Mouse (Mus musculus): ENCODE data around the gene Cyp2d34.

DNA sequence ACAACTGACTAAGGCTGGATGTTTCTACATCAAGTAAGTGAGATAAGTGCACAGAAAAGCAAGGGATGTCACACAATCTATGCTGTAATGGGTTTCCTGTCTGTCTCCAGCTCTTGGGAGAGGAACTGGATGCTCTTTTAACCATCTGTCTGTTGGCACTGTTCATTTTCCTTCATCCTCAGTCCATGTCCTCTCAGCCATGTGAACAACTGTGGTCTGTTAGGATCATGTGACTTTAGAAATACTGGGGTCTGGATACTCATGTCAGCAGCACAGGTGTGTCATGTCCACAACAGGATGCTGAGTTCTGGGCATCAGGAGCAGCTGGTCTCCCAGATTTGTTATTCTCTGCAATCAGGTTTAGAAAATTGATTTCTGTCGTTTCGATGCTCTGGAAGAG lies 35.6 kb upstream of the Cyp2d34 start:
- TF ChIP-seq CTCF (IDR thresholded peaks at IDR 0.05; ENCODE audit: low read depth, low read length) (no peak), TAL1 (conservative IDR thresholded peaks at IDR 0.05; ENCODE audit: low read depth, low read length) (no peak), GATA1 (IDR thresholded peaks at IDR 0.05; ENCODE audit: borderline replicate concordance, low read length) (no peak)

All from G1E (cell line).